Mouse (Mus musculus) lung, postnatal 0 days (tissue): Measurements from ENCODE around the gene Gm11011.

Experiments
- CTCF ChIP-seq: IDR thresholded peaks from 2 replicates; pipeline ENCODE4 v1.5.1; 2016; ENCODE audit warnings: antibody characterized with exemption, mild to moderate bottlenecking
- EP300 ChIP-seq: IDR thresholded peaks from 2 replicates; pipeline ENCODE4 v1.6.1; 2016; ENCODE audit warnings: antibody characterized with exemption, mild to moderate bottlenecking, control low read depth

DNA sequence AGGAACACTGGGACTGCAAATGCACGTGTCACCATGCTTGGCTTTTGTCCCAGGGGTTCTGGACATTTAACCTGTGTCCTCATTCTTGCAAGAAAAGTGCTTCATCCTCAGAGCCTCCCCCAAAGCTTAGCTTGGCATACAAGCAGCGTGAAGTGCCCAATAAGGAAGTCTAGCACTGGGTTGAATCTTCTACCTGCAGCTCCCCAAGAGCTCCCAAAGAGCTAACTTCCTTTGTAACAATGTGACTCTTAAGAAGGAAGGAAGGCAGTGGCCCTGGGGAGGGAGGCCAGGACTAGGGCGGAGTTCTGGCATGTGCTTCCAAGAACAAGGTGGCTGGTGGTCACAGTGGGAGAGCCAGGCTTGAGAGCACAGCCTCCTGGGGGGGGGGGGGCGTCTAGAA is 27.1 kb upstream of the Gm11011 start:
- TF ChIP-seq CTCF (no peak), EP300 (no peak)
